Mouse (Mus musculus): ENCODE measurements around the gene Sash1. TPM values are rescaled to one million over a fixed set of nuclear protein-coding genes. Genes with fewer than 3 reads are reported as not detected.

Gene Sash1
- polyA plus RNA-seq, 1 experiment from 2014 or later: 2.9 TPM

GRCm38 (mm10) chr10:8833816-8834464, 51.9 kb downstream of the Sash1 start:
- H3K9ac ChIP-seq: no peak overlapping the region
- 93% methylated on average over 17 of the region's 17 CpGs for WGBS
- no peak overlapping the region for H3K4me2 ChIP-seq
- H3K36me3 ChIP-seq: no peaks in the 10 kb centered on the region
- no peaks in the 10 kb centered on the region for H3K9me3 ChIP-seq
- no peak overlapping the region for H3K27ac ChIP-seq (replicated peaks)
- ATAC-seq (ENCODE audit: low read depth): no peak
- H3K27me3 ChIP-seq: no peaks in the 10 kb centered on the region
- H3K4me1 ChIP-seq (replicated peaks): no peaks in the 10 kb centered on the region
- H3K4me3 ChIP-seq: no peak overlapping the region

- 52% methylated on average over 10 of the region's 10 CpGs for WGBS
- Histone ChIP-seq H3K36me3 (no peaks in the 10 kb centered on the region), H3K9ac (no peak overlapping the region), H3K4me2 (no peak overlapping the region), H3K9me3 (no peaks in the 10 kb centered on the region), H3K27me3 (no peaks in the 10 kb centered on the region), H3K4me3 (no peak overlapping the region), H3K27ac (replicated peaks) (no peak overlapping the region), H3K4me1 (replicated peaks) (no peaks in the 10 kb centered on the region)
- ATAC-seq (ENCODE audit: low read depth): no peak
Measured at GRCm38 (mm10) chr10:8826303-8826702, 59.6 kb downstream of the Sash1 start.

DNA sequence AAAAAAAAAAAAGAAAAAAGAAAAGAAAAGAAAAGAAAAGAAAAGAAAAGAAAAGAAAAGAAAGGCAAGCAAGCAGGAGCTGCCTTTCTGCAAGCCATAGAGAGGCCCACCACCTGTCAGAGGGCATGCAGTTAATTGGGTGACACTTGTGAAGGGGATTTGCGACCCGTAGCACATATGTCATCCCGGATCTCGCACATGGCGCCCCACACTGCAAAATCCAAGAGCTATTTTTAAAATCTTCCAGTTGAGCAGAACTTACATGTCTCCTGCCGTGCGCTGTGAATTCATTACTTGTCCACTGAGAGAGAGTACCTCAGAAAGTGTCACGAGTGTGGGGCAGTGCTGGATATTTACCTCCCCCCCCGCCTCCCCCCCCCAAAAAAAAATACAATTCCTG, 60.0 kb downstream of the Sash1 start:
- Histone ChIP-seq H3K36me3 (no peaks in the 10 kb centered on the region), H3K4me1 (replicated peaks) (no peaks in the 10 kb centered on the region), H3K27ac (replicated peaks) (no peak overlapping the region), H3K9me3 (no peaks in the 10 kb centered on the region), H3K4me3 (no peak overlapping the region), H3K4me2 (no peak overlapping the region), H3K9ac (no peak overlapping the region), H3K27me3 (no peaks in the 10 kb centered on the region)
- WGBS: 40% methylated on average over 9 of the region's 9 CpGs
- 0 out of 2 replicates have a peak, but pooled peaks have one; percentile 37 for ATAC-seq (ENCODE audit: low read depth)

DNA sequence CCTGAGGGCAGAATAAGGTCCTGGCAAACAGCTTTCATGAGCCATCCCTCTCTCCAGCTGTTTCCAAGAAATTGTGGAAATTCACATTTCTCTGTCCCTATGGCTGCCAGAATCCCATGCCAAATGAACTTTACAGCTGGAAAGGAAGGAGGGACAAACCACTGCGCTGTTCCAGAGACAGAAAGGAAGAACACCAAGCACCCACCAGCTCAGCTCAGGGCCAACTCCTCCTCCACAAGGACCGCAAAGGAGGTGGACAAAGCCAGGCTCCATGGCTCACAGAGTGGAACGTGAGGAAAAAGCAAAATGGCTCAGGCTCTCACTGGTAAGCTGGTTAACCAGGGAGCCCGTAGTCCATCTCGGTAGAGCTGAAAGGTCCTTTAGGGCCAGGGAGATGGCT, 67.8 kb downstream of the Sash1 start:
- no peaks in the 10 kb centered on the region for H3K9me3 ChIP-seq
- no peak for ATAC-seq (ENCODE audit: low read depth)
- H3K4me2 ChIP-seq: no peak overlapping the region
- WGBS: 88% methylated on average over 5 of the region's 5 CpGs
- no peak overlapping the region for H3K4me3 ChIP-seq
- no peaks in the 10 kb centered on the region for H3K4me1 ChIP-seq (replicated peaks)
- no peaks in the 10 kb centered on the region for H3K27me3 ChIP-seq
- no peak overlapping the region for H3K27ac ChIP-seq (replicated peaks)
- no peak overlapping the region for H3K9ac ChIP-seq
- no peaks in the 10 kb centered on the region for H3K36me3 ChIP-seq

DNA sequence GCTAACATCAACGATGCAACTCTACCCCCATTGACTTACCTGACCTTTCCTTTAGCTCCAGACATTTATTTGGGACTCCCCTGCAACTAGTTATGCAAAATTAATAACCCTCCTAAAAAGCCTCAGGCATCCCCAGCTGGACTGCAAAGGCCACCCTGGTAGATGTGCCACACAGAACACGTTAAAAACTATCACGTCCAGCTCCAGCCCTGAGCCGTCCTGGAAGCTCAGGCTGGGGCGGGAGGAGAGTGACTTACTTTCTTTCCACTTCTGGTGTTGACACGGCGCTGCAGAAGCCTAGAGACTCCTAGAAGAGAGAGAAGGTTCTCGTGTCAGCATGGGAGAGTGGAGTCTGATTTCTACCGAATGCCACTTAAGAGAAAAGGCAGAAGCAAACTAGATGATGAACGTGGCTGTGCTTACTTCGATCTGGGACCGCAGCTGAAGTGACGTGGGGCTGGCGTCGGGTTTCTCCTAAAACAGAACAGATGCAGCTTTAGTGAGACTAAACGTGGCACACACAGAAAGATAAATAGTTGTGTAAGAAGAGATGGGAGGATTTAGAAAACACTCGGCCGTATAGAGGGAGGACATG, 71.8 kb downstream of the Sash1 start:
- Histone ChIP-seq H3K4me2 (no peak overlapping the region), H3K27ac (replicated peaks) (no peak overlapping the region), H3K4me1 (replicated peaks) (no peaks in the 10 kb centered on the region), H3K9ac (no peak overlapping the region), H3K27me3 (no peaks in the 10 kb centered on the region), H3K4me3 (no peak overlapping the region), H3K36me3 (no peaks in the 10 kb centered on the region), H3K9me3 (no peaks in the 10 kb centered on the region)
- WGBS: 72% methylated on average over 18 of the region's 18 CpGs
- ATAC-seq (ENCODE audit: low read depth): no peak

DNA sequence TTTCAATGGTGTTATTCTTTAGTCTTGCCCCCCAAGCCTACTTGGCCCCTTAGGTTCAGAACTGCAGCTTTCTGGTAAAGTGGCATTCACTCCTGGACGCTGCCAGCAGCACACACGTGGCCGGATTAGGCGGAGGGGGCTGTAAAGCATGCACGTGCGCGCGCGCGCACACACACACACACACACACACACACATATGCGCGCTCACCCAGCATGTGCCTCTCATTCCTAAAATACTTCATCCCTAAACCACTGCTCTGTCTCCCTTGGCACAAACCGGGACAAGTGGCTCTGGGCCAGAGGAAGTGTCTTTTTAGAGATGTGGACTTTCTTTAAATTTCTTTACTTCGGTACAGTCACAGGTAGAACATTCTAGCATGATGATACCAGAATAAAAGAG, 72.6 kb downstream of the Sash1 start:
- Histone ChIP-seq H3K4me3 (no peak overlapping the region), H3K27me3 (no peaks in the 10 kb centered on the region), H3K4me1 (replicated peaks) (no peaks in the 10 kb centered on the region), H3K9me3 (no peaks in the 10 kb centered on the region), H3K4me2 (no peak overlapping the region), H3K9ac (no peak overlapping the region), H3K36me3 (no peaks in the 10 kb centered on the region), H3K27ac (replicated peaks) (no peak overlapping the region)
- ATAC-seq (ENCODE audit: low read depth): no peak
- WGBS: 91% methylated on average over 14 of the region's 14 CpGs

DNA sequence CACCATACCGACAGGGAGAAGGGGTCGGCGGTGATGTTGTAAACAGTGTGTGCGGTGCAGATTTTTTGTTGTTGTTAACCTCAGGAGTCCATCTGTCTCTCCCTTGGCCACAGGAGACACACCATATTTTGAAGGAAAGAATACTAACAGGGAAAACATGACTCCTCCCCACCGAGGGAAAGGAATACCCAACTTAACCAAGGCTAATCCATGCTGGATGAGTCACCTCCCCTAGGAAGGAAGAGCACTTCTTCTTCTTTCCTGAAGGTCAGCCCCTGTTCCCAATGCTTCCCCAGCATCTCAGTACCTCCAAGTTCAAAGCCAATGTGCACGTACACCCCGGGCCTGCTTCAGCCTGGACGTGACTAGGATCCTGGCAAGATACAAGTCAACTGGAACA, 73.1 kb downstream of the Sash1 start:
- H3K27me3 ChIP-seq: no peaks in the 10 kb centered on the region
- H3K4me3 ChIP-seq: no peak overlapping the region
- no peaks in the 10 kb centered on the region for H3K36me3 ChIP-seq
- no peaks in the 10 kb centered on the region for H3K9me3 ChIP-seq
- no peak for ATAC-seq (ENCODE audit: low read depth)
- H3K9ac ChIP-seq: no peak overlapping the region
- WGBS: 85% methylated on average over 8 of the region's 8 CpGs
- H3K4me2 ChIP-seq: no peak overlapping the region
- no peak overlapping the region for H3K27ac ChIP-seq (replicated peaks)
- H3K4me1 ChIP-seq (replicated peaks): no peaks in the 10 kb centered on the region

- H3K4me2 ChIP-seq: no peak overlapping the region
- WGBS: 90% methylated on average over 4 of the region's 4 CpGs
- H3K27ac ChIP-seq (replicated peaks): no peak overlapping the region
- H3K36me3 ChIP-seq: no peaks in the 10 kb centered on the region
- no peaks in the 10 kb centered on the region for H3K9me3 ChIP-seq
- H3K9ac ChIP-seq: no peak overlapping the region
- H3K4me3 ChIP-seq: no peak overlapping the region
- no peaks in the 10 kb centered on the region for H3K27me3 ChIP-seq
- H3K4me1 ChIP-seq (replicated peaks): no peaks in the 10 kb centered on the region
- no peak for ATAC-seq (ENCODE audit: low read depth)
Measured at GRCm38 (mm10) chr10:8811261-8812039, 74.4 kb downstream of the Sash1 start.

DNA sequence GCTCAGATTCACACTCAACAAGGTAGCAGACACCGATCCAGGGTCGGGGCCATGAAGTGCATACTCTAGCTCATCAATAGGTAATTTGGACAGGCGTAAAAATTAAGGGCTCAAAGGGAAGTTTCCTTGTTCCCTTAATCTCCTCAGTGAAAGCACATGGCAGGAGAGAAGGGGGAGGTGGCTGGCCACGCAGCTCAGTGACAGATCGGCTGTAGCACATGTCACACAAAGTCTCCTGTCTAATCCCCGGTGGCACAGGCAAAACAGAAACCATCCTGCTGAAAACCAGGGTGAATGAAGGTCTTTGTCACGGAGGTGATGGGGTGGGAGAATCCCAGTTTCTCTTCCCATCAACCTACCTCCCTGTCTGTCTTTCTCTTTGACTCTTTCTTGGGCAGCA, 75.4 kb downstream of the Sash1 start:
- H3K36me3 ChIP-seq: no peaks in the 10 kb centered on the region
- H3K9ac ChIP-seq: no peak overlapping the region
- H3K27me3 ChIP-seq: no peaks in the 10 kb centered on the region
- no peaks in the 10 kb centered on the region for H3K4me1 ChIP-seq (replicated peaks)
- no peak overlapping the region for H3K4me3 ChIP-seq
- 62% methylated on average over 7 of the region's 7 CpGs for WGBS
- no peak for ATAC-seq (ENCODE audit: low read depth)
- H3K4me2 ChIP-seq: no peak overlapping the region
- H3K27ac ChIP-seq (replicated peaks): no peak overlapping the region
- no peaks in the 10 kb centered on the region for H3K9me3 ChIP-seq

DNA sequence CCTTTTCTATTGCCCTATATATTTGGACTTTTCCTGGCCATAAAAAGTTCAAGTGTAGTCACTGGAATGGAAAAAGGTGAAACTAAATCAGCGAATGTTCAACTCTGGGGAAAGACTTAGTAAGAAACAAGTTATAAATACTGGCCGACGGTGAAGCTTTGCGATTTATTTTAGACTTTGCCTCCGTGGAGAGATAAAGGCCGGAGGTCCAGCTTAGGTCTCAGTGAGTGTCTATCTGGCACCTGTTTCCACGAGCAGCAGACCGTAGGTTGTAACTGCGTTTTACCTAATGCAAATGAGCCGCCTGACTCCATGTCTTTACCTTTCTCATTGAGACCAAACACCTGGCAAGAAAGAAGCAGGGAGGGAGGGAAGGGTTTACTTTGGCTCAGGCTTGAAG, 77.5 kb downstream of the Sash1 start:
- Histone ChIP-seq H3K27me3 (no peaks in the 10 kb centered on the region), H3K4me1 (replicated peaks) (peaks cover 17% of the 10 kb centered on the region), H3K9me3 (no peaks in the 10 kb centered on the region), H3K36me3 (no peaks in the 10 kb centered on the region), H3K27ac (replicated peaks) (no peak overlapping the region), H3K9ac (no peak overlapping the region), H3K4me3 (no peak overlapping the region), H3K4me2 (no peak overlapping the region)
- whole genome bisulfite sequencing: 89% methylated on average over 10 of the region's 10 CpGs
- ATAC-seq (ENCODE audit: low read depth): no peak

DNA sequence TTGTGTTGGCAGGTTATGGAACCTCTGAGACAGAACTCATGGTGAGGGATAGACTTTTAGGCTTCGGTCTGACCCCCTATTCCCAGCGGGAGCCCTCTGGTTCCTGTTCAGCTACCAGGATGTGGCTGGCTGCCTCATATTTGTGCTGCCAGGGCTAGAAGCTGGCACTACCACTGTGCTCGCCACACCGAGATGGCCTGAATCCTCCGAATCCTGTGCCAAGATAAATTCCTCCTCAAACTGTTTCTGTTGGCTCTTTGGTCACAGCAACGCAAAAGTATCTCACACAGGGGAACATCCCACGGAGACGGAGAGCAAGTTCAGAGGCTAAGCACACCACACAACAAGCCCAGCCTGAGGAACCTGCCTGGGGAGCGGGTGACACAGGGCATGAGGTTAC, 78.3 kb downstream of the Sash1 start:
- H3K27ac ChIP-seq (replicated peaks): no peak overlapping the region
- H3K27me3 ChIP-seq: no peaks in the 10 kb centered on the region
- no peak overlapping the region for H3K9ac ChIP-seq
- no peaks in the 10 kb centered on the region for H3K9me3 ChIP-seq
- H3K4me3 ChIP-seq: no peak overlapping the region
- H3K4me1 ChIP-seq (replicated peaks): peaks cover 24% of the 10 kb centered on the region
- no peaks in the 10 kb centered on the region for H3K36me3 ChIP-seq
- ATAC-seq (ENCODE audit: low read depth): no peak
- WGBS: 93% methylated on average over 9 of the region's 9 CpGs
- no peak overlapping the region for H3K4me2 ChIP-seq

- Histone ChIP-seq H3K4me2 (no peak overlapping the region), H3K36me3 (no peaks in the 10 kb centered on the region), H3K27me3 (no peaks in the 10 kb centered on the region), H3K27ac (replicated peaks) (no peak overlapping the region), H3K9me3 (no peaks in the 10 kb centered on the region), H3K4me3 (no peak overlapping the region), H3K9ac (no peak overlapping the region), H3K4me1 (replicated peaks) (peaks cover 41% of the 10 kb centered on the region)
- 86% methylated on average over 3 of the region's 3 CpGs for WGBS
- no peak for ATAC-seq (ENCODE audit: low read depth)
Measured at GRCm38 (mm10) chr10:8805402-8805801, 80.5 kb downstream of the Sash1 start.

Data from neural tube, embryonic 13.5 days (tissue).